Mouse (Mus musculus) thymus, postnatal 25 days (tissue): ENCODE measurements around the gene Sh3gl1.
"Not testable (repeated sequence)": the region's sequence is repeated elsewhere in the genome, so short reads cannot be mapped to it uniquely, and the experiment has no call there.

Experiments used
- DNase-seq: peaks from one replicate; pipeline ENCODE4 v3.0.0; 2022

Sh3gl1 gene

GRCm38 (mm10) chr17:56036176-56036900 lies at the start of gene Sh3gl1:
Sh3gl1 (minus strand) TSS chr17:56036635.
- DNase-seq, result peak; percentile 100

- DNase-seq, result peak; percentile 9
These were observed 44.5 kb upstream of the Sh3gl1 start for GRCm38 (mm10) chr17:56080781-56081585.

GRCm38 (mm10) chr17:56079921-56080320 lies 43.5 kb upstream of the Sh3gl1 start:
- no peak for DNase-seq

- peak; percentile 99 for DNase-seq
These were observed 42.7 kb upstream of the Sh3gl1 start, which contains the start of gene Hdgfl2 for GRCm38 (mm10) chr17:56078880-56079795. Hdgfl2 (plus strand) TSS chr17:56079634.

- not testable (repeated sequence) for DNase-seq
These were observed 41.9 kb upstream of the Sh3gl1 start for GRCm38 (mm10) chr17:56078361-56078760.

GRCm38 (mm10) chr17:56077523-56077922 lies 41.1 kb upstream of the Sh3gl1 start:
- DNase-seq, result no peak

- DNase-seq, result peak; percentile 97
These were observed 38.4 kb upstream of the Sh3gl1 start, which contains the start of gene Ubxn6 for GRCm38 (mm10) chr17:56074827-56075208. Ubxn6 (minus strand) TSS chr17:56075028.

GRCm38 (mm10) chr17:56074097-56074826 lies 37.8 kb upstream of the Sh3gl1 start:
- peak; percentile 81 for DNase-seq

GRCm38 (mm10) chr17:56072243-56072642 lies 35.8 kb upstream of the Sh3gl1 start:
- no peak for DNase-seq

GRCm38 (mm10) chr17:56071126-56071525 lies 34.7 kb upstream of the Sh3gl1 start:
- no peak for DNase-seq

- no peak for DNase-seq
These were observed 32.6 kb upstream of the Sh3gl1 start for GRCm38 (mm10) chr17:56069066-56069465.

GRCm38 (mm10) chr17:56066451-56066850 lies 30.0 kb upstream of the Sh3gl1 start:
- DNase-seq, result no peak

- DNase-seq, result not testable (repeated sequence)
These were observed 29.3 kb upstream of the Sh3gl1 start for GRCm38 (mm10) chr17:56065715-56066114.

GRCm38 (mm10) chr17:56062081-56062480 lies 25.6 kb upstream of the Sh3gl1 start:
- no peak for DNase-seq

GRCm38 (mm10) chr17:56057381-56058120 lies 21.1 kb upstream of the Sh3gl1 start:
- no peak for DNase-seq

- DNase-seq, result no peak
These were observed 19.7 kb upstream of the Sh3gl1 start for GRCm38 (mm10) chr17:56055945-56056678.

- DNase-seq, result no peak
These were observed 18.5 kb upstream of the Sh3gl1 start for GRCm38 (mm10) chr17:56054938-56055337.

GRCm38 (mm10) chr17:56051369-56051768 lies 14.9 kb upstream of the Sh3gl1 start:
- DNase-seq, result no peak

- DNase-seq, result no peak
These were observed 4.4 kb upstream of the Sh3gl1 start for GRCm38 (mm10) chr17:56040857-56041163.

GRCm38 (mm10) chr17:56040030-56040856 lies 3.8 kb upstream of the Sh3gl1 start, which contains the start of gene Chaf1a:
Chaf1a (plus strand) TSS chr17:56040439.
- DNase-seq, result peak; percentile 96
